Mouse (Mus musculus): Measurements from ENCODE around the gene Cd8a.
"Not testable (repeated sequence)": the region's sequence is repeated elsewhere in the genome, so short reads cannot be mapped to it uniquely, and the experiment has no call there.

Gene Cd8a

DNA sequence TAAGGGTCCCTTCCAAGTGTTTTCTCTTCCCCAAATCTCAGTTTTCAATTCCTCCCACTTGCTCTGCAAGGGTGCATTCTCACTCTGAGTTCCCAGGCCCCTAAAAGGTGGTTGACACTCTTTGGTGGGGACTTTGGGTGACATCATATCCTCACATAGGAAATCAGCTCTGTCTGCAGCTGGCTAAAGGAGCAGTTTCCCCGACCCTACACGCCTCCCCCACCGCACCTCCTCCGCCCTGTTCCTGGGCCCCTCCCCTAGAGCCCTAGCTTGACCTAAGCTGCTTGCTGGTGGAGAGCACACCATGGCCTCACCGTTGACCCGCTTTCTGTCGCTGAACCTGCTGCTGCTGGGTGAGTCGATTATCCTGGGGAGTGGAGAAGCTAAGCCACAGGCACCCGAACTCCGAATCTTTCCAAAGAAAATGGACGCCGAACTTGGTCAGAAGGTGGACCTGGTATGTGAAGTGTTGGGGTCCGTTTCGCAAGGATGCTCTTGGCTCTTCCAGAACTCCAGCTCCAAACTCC is at the start of gene Cd8a:
Cd8a (plus strand) TSS at position 179 of the 527 bp plus-strand sequence.
- no peak for DNase-seq (ENCODE audit: low read depth, low spot score)

DNA sequence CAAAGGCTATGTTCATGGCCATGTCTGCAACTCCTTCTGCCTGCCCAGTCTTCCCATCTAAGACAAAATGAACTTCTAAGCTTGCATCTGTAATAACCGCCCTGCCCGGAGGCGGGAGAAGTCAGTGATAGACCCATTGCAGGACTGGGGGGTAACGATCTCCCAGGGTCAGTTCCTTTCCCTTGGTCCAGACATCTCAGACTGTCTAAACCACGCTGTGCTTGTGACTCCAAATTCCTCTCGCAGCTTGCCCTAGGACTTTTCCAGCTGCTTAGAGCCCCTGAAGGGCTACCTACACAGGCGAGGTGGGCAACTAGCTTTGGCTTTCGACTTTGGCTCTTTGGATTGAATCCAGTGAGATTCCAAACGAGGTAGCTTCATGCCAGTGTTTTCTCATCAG is 48.4 kb upstream of the Cd8a start:
- no peak for DNase-seq (ENCODE audit: low read depth, low spot score)

DNA sequence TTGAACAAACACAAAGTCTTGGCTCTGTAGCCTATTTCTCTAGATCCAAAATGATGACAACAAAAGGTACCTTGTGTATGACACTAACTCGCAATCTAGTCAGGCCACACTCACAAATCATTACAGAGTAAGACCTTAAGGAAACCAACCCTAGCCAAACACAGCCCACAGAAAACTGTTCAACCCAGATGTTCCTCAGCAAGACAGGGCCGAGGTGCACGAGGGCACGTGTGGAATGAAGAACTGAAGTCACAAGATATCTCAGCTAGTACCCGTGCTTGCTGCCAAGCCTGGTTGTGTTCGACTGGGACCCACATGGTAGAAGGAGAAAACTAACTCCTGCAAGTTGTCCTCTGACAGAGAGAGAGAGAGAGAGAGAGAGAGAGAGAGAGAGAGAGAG is 43.3 kb upstream of the Cd8a start:
- DNase-seq (ENCODE audit: low read depth, low spot score) = no peak

DNA sequence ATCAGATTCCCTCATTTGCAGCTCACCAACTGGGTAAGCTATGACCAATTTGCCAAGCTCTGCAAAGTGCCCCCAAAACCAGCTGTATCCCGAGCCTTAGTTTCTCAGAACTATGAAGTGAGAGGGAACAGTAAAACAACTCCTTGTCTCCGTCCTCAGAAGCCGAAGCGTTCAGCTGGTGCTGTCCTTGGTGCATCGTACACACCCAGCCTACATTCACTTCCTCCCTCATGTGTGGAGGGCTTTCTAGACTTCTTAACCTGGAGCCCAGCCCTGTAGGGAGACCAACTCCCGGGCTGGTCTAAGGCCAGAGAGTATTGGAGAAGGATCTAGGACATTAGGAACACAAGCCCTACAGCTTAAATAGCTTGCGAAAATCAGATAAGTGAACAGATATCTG is 42.7 kb upstream of the Cd8a start:
- DNase-seq (ENCODE audit: low read depth, low spot score) = no peak

DNA sequence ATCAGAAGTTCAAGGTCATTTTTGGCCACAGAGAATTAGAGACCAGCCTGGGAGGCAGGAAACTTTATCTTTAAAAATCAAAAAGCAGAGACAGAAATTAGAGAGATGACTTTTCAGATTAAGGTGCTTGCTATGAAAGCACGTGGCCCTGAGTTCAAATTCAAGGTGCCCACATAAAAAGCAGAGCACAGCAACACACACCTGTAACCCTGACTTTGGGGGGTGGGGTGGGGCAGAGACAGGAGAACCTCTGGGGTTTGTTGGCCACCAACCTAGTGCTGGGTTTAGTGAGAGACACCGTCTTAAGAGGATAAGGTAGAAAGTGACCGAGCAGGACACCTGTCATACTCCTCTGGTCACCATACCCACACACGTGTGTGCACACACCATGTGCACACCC is 41.7 kb upstream of the Cd8a start:
- DNase-seq (ENCODE audit: low read depth, low spot score) = not testable (repeated sequence)

DNA sequence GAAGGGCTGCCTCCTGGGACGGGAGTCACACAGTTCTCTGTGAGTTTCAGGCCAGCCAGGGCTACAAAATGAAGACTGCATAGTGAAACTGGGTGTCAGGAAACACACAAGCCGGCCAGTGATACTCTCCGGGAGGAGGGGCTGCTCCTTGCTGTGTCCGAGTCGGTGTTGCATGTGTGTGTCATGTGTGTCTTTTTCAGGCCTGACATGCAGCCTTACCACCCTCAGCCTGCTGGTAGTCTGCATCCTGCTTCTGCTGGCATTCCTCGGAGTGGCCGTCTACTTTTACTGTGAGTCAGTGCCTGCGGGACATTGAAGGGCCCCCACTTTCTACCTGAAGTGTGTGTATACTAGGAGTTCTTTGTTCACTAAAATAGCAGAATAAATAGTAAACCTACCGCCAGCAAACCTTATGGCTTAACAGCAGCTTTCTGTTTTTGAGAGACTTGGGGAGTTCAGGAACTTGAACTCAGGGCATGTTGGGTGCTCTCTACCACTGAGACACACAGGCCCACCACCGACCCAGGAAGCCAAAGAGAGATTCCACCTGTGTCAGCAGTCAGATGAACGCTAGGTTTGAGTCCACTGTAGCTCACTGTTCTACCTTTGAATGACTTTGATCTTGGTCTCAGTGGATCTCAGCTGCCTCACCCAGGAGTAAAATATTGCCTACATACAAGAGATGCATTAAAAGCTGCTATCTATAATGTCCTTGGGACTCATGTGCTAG is 40.8 kb upstream of the Cd8a start:
- DNase-seq (ENCODE audit: low read depth, low spot score) = no peak

DNA sequence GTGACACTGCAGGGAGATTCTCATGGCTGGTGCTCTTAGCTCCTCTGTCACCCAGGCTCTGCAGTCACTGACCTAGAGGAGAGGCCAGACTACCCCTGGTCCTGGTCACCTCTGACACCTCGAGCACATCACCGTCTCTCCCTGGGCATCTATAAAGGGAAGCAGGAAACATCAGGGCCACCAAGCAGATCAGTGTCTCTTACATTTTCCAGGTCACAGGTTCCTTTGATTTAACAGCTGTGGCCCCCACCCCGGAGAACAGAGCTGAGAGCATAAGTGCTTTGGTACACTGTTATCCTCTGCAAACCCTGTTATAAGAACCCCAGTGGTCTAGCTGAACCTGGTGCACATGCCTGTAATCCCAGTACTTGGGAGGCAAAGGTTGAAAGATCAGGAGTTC is 40.2 kb upstream of the Cd8a start:
- DNase-seq (ENCODE audit: low read depth, low spot score) = no peak

DNA sequence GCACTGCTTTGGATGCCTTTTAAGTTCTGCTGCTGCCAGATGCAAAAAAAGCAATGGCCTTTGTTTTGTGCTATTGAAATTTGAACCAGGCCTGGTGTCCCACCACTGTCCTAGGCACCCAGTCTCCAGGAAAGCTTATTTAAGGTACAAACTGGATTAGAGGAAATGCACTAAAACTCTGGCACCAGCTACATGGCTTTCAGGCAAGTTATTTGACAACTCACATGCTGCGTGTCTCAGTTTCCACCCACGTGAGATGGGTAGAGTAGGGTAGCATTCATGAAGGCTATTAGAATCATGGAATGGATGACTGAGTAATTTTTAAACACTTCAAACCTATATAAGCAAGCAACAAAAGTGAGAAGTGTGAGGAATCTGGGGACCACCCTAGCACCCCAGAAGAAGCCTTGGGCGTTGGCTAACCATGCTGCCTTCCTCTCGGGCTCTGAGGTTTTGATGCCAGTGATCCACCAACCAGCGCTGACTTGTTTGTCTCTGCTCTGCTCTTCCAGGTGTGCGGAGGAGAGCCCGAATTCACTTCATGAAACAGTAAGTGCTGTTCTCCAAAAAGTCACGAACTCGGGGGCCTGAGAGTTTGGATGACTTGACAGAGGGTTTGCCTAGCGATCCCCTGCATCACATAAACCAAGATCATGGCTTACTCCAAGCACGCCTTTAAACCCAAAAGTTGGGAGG is 39.5 kb upstream of the Cd8a start:
- no peak for DNase-seq (ENCODE audit: low read depth, low spot score)

DNA sequence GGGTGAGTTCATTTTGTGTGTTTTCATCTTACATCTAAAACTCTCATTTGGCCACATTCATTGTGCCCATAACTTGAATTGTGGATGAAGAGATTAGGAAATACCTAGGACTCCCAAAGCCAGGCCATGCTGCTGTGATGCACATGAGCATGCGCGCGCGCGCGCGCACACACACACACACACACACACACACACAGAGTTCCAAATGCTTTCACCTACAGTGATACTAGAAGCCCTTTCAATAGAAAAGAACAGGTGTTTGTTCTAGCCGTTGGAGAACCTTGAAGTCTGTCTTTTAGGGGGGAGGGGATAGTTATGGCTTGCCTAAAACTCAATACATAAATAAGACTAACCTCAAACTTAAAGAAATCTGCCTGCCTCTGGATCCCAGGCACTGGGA is 35.6 kb upstream of the Cd8a start:
- DNase-seq (ENCODE audit: low read depth, low spot score) = no peak

DNA sequence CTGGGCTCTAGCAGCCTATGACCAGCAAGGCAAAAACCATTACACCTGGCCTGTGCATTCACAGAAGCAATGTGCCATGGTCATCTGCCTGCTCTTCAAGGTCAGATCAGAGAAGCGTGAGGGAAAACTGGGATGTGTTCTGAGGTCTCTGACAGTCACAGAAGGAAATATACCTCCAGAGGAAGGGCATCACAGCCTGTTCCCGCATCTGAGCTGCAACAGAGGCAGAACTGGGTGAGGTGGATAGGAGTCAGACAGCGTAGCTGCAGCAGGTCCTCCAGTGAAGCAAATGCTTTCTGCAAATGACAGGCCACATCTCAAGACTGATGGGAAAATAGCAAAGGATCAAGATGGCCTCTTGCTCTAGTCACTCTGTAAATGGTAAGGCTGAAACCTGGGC is 34.3 kb upstream of the Cd8a start:
- DNase-seq (ENCODE audit: low read depth, low spot score) = no peak

DNA sequence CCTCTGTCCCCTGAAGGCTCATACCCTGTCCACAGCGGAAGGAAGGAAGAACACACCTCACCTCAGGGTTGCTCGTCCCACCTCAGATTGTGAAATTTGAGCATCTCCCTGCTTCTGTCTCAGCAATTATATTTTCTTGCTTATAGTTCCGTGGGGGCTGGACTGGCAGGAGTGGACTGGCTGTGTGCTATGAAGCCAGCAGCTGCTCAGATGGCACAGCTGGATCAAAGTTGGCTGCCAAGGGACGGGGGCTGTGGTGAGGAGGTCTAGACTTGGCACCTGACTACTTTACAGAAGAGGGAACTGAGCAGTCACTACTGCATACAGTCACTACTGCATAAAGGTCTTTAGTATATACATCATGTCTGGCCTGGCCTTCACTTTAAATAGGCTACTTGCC is 33.9 kb upstream of the Cd8a start:
- DNase-seq (ENCODE audit: low read depth, low spot score) = no peak

DNA sequence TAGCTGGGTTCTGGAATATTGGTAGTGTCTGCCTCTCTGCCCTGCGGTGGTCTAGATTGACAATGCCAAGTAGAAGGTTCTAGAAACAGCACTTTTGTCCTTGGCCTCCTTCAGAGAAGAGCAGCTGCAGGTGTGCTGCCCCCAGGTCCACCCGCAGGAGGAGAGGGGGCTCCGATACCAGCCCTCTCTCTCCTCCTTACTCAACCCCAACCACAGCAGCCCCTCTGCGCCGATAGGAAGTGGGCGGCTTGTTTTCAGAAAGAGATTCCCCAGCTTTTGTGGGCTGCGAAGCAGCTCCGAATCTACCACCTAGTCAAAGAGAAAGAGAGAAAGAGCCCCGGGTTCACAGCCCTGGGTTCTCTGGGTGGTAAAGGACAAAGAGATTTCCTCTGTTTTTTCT is 32.0 kb upstream of the Cd8a start:
- no peak for DNase-seq (ENCODE audit: low read depth, low spot score)

DNA sequence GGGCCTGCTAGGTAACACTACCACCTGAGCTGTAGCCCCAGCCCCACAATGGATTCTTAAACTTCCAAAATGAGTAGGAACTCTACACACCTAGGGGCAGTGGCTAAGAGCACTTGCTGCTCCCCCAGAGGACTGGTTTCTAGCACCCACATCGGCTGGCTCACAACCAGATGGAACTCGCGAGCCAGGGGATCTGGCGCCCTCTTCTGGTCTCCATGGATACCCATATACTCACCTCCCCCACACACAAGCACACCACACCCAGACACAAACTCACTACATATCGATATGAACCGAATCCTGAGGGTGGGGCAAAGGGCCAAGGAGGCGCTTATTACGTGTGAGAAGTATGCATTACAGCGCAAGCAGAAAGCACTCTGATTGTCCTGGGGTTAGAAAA is 25.2 kb upstream of the Cd8a start:
- peak; percentile 55 for DNase-seq (ENCODE audit: low read depth, low spot score)

DNA sequence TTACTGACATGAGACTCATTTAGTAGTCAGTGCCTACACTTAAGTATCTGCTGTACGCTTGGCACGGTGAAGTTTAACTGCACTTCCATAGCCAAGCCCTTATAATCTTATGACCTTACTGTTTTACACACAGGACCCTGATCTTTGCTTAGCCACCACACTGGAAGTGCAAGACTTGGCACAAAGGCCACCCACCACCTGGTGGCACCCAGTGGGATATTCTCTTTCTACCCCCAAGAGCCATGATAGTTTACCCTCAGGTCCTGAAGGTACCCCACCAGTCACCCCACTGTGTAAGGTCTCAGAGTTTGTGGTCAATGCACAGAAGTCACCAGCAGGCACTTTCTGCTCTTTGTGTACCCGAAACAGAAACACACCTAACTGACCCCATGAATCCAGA is 22.0 kb upstream of the Cd8a start:
- DNase-seq (ENCODE audit: low read depth, low spot score) = no peak

DNA sequence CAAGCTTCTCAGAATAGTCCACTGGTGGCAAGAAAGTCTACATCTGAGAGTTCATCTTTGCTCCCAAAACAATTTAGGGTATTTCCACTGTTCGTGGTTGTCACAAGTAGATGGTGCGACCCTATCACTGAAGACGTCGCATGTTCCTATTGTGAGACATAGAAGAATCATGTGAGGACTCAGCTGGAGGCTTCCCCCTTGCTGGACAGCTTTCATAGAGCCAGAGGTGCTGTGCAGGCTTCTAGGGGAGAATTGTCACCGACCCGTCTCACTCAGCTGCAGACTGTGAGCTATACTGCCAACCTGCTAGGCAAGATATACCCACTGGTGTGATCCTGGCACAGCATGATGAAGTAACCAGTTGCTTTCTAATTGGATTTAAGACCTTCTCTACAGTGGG is 21.0 kb upstream of the Cd8a start:
- no peak for DNase-seq (ENCODE audit: low read depth, low spot score)

DNA sequence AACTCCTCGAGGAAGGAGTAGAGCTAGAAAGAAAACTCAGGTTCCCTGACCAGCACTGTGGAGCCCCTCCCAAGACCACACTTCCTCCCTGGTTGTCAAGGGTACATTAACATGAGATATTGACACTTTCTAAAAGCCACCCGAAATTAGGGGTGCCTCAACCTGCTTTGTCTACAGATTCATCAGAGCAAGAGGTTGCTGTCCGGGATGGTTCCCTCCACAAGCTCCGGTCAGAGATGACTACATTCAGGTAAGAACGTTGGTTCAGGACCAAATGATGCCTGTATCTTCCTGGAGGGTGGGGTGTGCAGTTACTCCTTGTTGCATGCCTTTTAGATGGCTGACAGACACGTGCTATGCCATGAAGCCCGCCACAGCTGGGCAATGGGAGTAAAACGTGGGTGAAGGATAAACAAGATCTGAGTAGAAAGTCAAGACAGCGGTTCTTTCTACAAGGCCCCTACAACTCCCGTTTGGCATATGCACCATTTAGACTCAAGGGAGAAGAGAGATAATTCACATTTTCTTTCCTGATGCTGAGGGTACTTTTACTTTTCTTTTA is 20.3 kb upstream of the Cd8a start:
- no peak for DNase-seq (ENCODE audit: low read depth, low spot score)

DNA sequence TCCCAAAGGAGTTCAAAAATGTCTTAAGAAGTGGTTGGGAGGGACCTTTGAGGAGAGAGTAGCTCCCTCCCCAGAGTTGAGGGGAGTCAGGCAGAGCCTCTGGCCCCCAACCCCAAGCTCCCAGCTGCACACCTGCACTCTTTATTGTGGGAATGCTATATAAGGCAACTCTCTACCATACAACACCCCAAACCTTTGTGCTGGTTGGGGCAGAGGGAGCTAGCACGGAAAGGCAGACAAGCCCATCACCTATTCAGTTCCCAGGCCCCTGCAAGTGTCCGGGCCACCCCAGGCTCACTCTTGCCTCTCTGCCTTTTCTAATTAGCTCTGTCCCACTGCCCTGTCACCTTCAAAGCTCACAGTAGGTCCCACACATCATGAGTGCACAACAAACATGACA is 19.5 kb upstream of the Cd8a start:
- no peak for DNase-seq (ENCODE audit: low read depth, low spot score)

DNA sequence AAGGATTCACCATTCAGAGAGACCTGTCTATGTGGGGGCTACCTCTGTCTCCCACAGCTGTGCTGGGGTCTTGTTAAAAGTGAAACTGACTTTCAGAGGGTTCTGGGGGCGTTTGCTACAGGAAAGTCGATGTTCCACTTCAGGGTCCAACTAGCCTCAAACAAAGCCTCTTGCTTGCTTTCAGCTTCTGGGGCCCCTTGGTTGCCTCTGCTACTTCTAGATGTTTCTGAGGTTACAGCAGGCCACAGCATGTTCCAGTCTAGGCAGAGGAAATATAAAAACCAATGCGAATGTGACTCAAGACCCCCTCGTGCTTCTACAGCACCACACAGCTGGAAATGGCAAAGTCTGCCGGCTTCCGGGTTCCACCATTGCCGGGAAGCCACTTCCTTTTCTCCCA is 15.7 kb upstream of the Cd8a start:
- no peak for DNase-seq (ENCODE audit: low read depth, low spot score)

DNA sequence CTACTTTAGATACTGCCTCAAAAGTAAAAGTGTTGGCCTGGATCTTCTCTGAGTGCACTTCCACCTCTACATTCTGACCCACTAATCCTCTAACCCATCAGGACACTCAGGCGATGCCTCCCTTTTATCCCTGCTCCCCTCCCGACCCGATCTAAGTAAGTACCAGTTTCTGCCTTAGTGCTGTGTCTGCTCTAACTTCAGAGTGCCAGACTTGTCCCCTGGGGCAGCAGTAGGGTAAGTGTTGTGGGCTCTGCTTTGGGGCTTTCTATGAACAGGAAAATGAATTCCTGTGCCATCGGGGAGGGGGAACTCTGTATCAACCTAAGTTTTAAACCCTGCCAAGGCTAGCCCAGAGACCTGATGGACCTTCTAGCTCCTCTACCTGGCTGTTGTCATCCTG is 13.0 kb upstream of the Cd8a start:
- no peak for DNase-seq (ENCODE audit: low read depth, low spot score)

DNA sequence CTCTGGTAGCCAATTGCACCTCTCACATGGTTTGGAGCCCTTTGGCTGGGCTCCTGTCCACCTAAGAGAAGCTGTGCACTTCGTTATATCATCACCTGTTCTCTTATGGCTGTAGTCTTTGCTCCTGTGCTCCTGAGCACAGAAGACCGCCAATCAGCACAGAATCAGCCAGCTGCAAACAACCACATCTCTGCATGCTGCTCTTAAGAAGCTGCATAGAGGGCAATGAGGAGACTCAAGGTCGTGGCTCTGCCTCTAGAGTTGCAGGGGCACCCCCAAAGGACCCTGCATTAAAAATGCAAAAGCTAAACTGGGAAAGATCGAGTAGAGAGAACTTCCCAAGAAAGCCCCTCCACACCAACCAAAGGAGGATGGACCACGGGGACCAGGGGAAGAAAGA is 12.5 kb upstream of the Cd8a start:
- DNase-seq (ENCODE audit: low read depth, low spot score) = no peak

DNA sequence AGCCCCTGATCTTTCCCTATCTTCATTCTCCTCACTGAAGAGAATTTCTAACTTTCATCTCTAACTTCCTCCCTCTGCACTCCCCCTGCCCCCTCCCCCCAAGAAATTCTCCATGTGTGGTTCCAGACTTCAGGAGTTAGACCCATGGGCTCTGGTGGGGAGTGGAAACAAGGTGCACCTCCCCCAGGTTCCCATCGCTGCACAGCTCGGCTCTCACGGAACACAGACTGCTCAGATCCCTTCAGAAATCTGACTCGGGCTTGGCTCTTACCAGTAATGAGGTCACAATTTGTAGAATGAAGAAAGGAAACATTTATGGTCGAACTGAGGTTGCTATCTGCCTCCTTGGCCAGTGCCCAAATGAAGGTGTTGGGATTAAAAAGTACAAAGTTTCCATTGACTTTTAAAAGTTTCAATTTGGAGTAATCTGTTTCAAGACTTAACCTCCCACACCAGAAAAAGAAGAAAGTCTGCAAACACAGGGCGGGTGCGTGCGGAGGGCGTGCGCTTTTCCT is 12.0 kb upstream of the Cd8a start:
- no peak for DNase-seq (ENCODE audit: low read depth, low spot score)

DNA sequence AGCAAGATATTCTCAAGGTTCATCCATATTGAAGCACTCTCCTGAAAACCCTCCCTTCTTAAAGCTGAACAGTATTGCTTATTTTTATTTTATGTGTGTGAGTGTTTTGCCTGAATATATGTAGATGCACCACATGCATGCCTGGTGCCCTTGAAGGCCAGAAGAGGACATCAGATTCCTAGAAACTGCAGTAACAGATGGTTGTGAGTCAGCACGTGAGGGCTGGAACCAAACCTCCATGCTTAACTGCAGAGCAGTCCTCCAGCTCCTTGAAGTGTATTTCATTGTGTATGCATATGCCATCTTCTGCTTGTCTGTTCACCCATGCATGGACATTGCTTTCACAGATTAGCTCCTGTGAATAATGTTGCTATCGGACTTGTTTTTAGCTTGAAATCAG is 9.2 kb upstream of the Cd8a start:
- no peak for DNase-seq (ENCODE audit: low read depth, low spot score)

DNA sequence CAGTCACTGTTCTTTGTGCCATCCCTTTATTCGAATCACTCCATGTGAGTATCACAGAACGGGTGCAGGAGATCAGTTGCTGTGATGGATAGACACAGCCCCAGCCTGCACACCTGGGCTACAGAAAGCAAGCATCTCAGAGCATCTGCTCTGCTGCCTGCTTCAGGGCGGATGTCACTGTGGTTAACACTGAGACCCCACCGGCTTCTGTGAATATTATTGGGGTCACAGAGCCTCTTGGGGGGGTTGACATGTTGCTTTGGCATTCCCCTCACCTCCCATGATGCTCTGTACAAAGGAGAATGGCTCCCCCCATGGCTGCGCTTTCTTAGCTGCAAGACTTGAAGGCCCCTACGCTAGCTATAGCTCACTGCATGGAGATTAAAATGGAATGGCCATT is 3.8 kb upstream of the Cd8a start:
- DNase-seq (ENCODE audit: low read depth, low spot score) = no peak

Measured in ZHBTc4 (cell line).